Comparison of ENCODE assay signal across 21 mouse cellular contexts in the genomic region with DNA sequence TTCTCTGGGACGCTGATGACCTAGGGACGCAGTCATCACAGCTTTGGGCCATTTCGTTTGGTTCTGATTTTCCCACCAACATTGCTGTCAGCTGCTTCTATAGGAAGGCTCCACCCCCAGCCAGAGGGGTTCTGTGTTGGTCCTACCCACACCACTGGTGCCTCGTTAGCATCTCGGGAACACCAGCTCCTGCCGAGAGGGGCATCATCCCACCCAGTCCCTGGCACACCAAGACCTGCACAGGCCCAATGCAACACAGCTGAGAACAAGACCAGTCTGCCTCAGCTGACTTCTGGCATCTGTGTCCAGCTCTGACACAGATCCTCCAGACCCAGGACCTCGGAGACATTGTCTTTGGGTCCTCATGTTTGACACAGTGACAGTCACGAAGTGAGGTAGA.
DNase-seq lines count a peak whose midpoint lies in the region; ATAC-seq lines count a peak whose summit lies in the region.
"Had no signal": no experiment of that assay in that cellular context is flagged by ENCODE, and none has a peak within 500 bp of the region (broad histone marks: within the 10 kb centered on the region; RNA-seq: fewer than 3 reads in every experiment).

No protein-coding gene starts in this region.

- H3K27ac ChIP-seq in heart, embryonic 12.5 days (ENCODE audit: poor library complexity, severe bottlenecking) = no peak overlapping the region
- no peak overlapping the region for H3K27ac ChIP-seq in heart, embryonic 10.5 days
- H3K27ac ChIP-seq in embryonic facial prominence, embryonic 10.5 days (replicated peaks) = no peak overlapping the region

- H3K9me3 ChIP-seq in heart, embryonic 12.5 days (replicated peaks) = no peaks in the 10 kb centered on the region
- no peaks in the 10 kb centered on the region for H3K9me3 ChIP-seq in heart, embryonic 10.5 days
- H3K9me3 ChIP-seq in embryonic facial prominence, embryonic 10.5 days = no peaks in the 10 kb centered on the region
- H3K9me3 ChIP-seq: G1E had no signal

- H3K9ac ChIP-seq in heart, embryonic 12.5 days = no peak overlapping the region

- DNase-seq in heart, adult 11 months = peak; percentile 77
- peak; percentile 70 for DNase-seq in heart, embryonic 10.5 days (ENCODE audit: low spot score)
- DNase-seq in heart, postnatal 4 days = no peak
- DNase-seq in right cerebral cortex, postnatal 25 days = peak; percentile 1
- no peak for DNase-seq in right cerebral cortex, adult 2 months (ENCODE audit: low spot score in 2 of 2)
- DNase-seq in embryonic facial prominence, embryonic 10.5 days (ENCODE audit: low spot score) = peak; percentile 4
- no peak for DNase-seq in lung, postnatal 4 days
- DNase-seq: adrenal gland, adult 2 months; adrenal gland, adult 8-10 months; adrenal gland, postnatal 14 days; adrenal gland, postnatal 25 days; adrenal gland, postnatal 36 days; B cell, adult 2 months; cerebellum, adult 11 months; cerebellum, adult 11-12 months had no signal

- no peak for ATAC-seq in heart, embryonic 12.5 days (ENCODE audit: insufficient number of reproducible peaks, low FRiP score)
- ATAC-seq: activated CD4-positive, CD25-positive, alpha-beta regulatory T cell, adult 4 months; CD4-positive, CD25-positive, alpha-beta regulatory T cell, adult 4 months; Patski had no signal

- H3K36me3 ChIP-seq in heart, embryonic 12.5 days = peaks cover 3% of the 10 kb centered on the region; the same call in 1 of the 2 replicates
- no peaks in the 10 kb centered on the region for H3K36me3 ChIP-seq in heart, embryonic 10.5 days
- peaks cover 10% of the 10 kb centered on the region for H3K36me3 ChIP-seq in embryonic facial prominence, embryonic 10.5 days (replicated peaks)
- H3K36me3 ChIP-seq: G1E had no signal

- H3K4me3 ChIP-seq in heart, embryonic 12.5 days = no peak overlapping the region
- H3K4me3 ChIP-seq in heart, embryonic 10.5 days = no peak overlapping the region
- H3K4me3 ChIP-seq in embryonic facial prominence, embryonic 10.5 days = no peak overlapping the region

- H3K4me1 ChIP-seq in heart, embryonic 12.5 days (replicated peaks) = no peaks in the 10 kb centered on the region
- 0 out of 2 replicates have a peak, but pooled peaks cover 4% of the 10 kb centered on the region for H3K4me1 ChIP-seq in heart, embryonic 10.5 days
- no peaks in the 10 kb centered on the region for H3K4me1 ChIP-seq in embryonic facial prominence, embryonic 10.5 days

- no peaks in the 10 kb centered on the region for H3K27me3 ChIP-seq in heart, embryonic 12.5 days (replicated peaks)
- H3K27me3 ChIP-seq in heart, embryonic 10.5 days (ENCODE audit: insufficient read depth, poor library complexity, severe bottlenecking) = no peaks in the 10 kb centered on the region
- no peaks in the 10 kb centered on the region for H3K27me3 ChIP-seq in embryonic facial prominence, embryonic 10.5 days (replicated peaks; ENCODE audit: low read depth, poor library complexity, severe bottlenecking)
- H3K27me3 ChIP-seq: CH12.LX, Patski had no signal

- no peak overlapping the region for H3K4me2 ChIP-seq in heart, embryonic 12.5 days

- 83% methylated on average over 8 of the region's 8 CpGs for WGBS in heart, embryonic 12.5 days
- 84% methylated on average over 8 of the region's 8 CpGs for WGBS in heart, embryonic 10.5 days
- WGBS in embryonic facial prominence, embryonic 10.5 days = 92% methylated on average over 8 of the region's 8 CpGs

Comparison
In these comparisons a context has a peak if more than half of its experiments do, and no peak if none do; other contexts are left out.
1. DNase-seq: peak in heart, adult 11 months (single experiment), heart, embryonic 10.5 days (single experiment), right cerebral cortex, postnatal 25 days (single experiment) and embryonic facial prominence, embryonic 10.5 days (single experiment); none in heart, postnatal 4 days (single experiment), right cerebral cortex, adult 2 months (0 of 2) and lung, postnatal 4 days (0 of 2).